Mouse (Mus musculus) right cerebral cortex, postnatal 36 days (tissue): ENCODE measurements around the gene Wwox.
A peak's percentile ranks its signal among the peaks of the same experiment; 100 is the strongest.

Experiments used
- DNase-seq, 2 experiments: peaks; one replicate each; pipeline ENCODE4 v3.0.0; 2022; ENCODE audit warnings: low spot score in 2 of 2, mixed read lengths in 1 of 2

The Wwox gene

DNA sequence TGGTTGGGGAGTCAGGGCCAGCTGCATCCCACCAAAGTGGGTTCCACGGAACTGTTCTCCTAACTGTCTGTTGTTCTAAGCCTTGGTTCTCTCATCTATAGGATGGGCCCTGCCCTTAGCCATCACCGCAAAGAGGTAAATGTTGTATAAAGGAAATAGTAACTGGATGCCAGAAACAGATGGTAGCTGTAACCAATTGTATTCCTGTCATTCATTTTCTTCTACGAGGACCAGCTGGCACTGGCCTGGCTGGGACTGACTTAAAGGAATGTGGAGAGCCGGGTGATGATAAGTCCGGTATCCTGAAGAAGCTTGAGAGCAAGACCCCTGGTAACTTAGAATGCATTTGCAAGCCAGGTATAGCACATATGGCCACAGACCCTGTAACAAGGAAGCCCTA lies 451.0 kb downstream of the Wwox start:
- no peak for DNase-seq

DNA sequence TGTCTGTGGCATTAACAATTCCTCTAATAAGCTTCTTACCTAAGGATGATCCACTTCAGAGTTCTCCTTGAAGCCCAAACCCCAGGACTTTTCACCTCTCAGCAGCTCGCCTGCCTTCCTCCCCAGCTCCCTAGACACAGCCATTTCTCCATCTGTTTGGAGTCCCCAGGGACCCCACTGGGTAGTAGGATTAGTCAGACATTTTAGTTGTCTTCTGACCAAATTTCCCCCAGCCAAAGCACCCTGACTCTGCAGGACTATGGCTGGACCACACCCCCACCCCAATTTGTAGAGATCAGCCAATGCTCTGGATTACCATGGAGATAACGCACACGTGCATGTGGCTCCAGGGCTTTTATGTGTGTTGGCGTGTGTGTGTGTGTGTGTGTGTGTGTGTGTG lies 451.8 kb downstream of the Wwox start:
- no peak for DNase-seq

DNA sequence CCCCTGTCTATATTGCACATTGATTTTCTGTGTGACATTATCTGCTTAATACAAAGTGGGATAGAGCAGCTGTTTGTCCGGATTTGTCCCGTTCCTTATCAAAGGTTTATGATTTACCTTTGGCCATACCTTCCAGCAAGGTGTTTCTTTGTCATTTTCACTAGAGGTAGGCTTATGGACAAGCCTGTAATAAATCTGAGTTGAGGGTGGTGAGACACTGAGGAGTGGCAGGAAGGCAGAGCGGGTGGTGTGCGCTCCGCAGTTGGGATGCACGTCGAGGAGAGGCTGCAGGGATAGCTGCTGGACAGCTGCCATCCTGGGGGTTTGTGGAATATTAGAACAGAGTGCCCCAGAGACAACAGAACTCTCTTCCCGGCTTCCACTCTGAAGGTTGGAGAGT lies 458.0 kb downstream of the Wwox start:
- DNase-seq = no peak

DNA sequence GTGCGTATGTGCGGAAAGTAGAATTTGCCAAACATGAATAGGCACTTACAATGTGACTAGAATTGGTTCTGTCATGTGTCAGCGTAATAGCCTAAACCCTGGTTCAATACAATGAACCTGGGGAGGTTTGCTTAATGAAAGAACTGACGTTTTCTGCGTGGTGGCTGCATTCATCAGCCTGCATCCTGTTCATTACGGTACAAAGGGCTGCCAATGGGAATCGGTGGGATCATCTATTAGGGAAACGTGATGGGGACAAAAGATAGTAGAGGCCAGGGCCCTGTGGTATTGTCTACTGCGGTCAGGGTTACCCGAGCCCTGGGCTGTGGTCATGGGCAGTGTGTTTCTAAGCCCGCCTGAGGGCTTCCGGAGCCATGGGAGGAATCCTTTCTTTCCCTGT lies 459.7 kb downstream of the Wwox start:
- no peak for DNase-seq

DNA sequence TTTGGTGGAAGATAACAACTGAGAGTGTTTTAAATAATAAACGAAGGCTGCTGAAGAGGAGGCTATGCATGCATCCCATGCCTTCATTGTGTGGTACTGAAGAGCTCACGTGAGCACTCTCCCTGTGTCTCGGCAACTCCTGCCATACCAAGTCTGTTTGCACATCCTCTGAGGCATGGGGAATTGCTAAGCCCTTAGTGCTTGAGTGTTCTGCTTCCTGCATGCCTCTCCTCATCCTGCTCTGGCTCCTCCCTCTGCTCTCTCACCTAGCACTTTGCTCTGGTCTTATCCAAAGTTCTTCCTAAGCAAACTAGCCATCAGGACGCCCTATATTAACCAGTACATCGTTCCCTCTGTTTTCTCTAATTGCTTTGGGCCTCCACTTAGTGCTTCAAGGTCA lies 463.1 kb downstream of the Wwox start:
- DNase-seq = no peak

DNA sequence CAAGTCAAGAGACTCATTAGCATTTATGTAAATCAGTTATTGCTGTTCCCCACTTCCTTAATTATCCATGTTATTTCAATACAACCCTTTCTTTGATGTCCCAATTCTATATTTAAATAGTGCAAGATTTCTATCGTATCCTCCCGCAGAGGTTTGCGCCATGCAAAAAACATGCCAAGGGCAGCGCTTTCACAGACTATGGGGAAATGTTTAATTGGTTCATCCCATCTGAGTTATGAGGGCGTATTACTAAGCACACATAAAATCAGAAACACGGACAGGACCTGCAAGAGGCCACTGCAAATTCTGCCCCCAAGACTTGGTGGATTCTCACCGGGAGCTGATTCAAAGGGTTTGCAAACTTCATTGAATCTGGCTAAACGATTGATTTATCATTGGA lies 468.6 kb downstream of the Wwox start:
- no peak for DNase-seq

DNA sequence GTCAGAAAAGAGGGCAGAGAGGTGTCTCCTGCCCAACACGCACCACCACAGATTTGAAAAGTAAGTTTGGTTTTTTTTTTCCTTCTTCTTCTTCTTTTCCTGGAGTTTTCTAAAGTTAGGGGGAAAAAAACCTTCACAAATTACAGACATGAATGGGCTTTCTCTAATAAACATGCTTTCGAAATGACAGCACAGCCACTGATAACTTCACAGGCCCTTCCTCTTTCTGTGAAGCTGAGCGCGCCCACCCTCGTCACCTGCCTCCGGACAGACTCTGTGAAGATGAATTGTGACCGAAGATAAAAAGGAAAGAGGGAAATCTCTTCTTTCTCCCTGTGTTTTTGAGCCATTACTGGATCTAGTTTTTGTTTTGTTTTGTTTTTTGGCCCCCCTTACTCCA lies 469.1 kb downstream of the Wwox start:
- no peak for DNase-seq

DNA sequence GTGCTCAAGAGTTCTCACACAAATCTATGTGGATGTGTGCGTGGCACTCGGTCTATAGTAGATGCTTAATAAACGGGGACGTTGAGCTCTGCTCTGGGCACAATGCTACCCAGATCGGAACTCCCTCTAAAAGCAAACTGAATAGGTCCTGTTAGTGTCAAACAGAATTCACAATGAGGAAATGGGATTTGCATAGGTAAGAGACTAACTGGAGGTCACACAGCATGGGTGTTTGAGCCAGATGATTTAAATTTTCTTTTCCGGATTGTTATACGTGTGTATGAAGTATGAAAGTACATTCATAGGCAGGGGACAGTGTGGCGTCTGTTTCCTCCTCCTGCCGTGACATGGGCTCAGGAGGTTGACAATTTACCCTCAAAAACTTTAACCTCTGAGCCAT lies 469.7 kb downstream of the Wwox start:
- no peak for DNase-seq

DNA sequence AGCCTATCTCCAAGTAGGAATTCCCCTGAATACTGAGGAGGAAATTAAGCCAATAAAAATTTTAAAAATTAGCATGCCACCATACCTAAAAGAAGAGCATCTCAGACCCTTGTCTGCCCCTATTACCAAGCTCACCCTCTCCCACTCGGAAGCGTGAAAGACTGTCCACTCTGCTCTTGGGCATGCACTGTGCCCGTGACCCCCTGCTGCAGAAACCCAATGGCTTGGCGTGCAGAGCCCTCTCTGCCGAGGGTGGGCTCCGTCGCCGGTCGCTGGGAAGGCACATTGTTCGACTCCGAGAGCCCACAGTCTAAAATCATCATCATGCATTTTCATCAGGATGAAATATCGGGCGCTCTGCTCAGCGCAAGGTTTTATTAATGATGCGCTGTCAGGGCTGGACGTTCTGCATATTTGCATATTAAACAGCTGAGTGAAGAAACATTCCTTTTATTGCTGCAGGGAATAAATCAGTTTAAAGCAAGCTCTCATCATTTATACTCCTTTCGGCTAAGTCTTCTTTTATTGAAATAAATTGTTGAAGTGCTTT lies 471.7 kb downstream of the Wwox start:
- no peak for DNase-seq

DNA sequence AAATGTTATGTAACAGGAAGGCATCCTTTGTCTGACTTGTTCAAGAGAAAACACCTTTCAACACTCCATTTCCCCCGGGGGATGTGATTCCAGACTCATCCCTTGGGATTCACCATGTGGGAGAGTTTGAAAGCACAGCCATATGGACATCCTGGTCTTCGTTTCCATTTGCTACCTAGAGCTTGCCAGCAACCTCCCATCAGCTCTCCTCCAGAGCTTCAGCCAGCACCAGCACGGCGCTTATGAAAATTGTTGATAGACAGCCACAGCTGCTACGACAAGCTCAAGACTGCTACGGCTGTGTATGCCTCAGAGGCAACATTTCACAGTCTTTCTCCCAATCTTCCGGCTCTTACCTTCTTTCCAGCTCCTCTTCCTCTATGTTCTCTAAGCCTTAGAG lies 484.2 kb downstream of the Wwox start:
- DNase-seq = peak in 1 of 2 experiments; percentile 24

DNA sequence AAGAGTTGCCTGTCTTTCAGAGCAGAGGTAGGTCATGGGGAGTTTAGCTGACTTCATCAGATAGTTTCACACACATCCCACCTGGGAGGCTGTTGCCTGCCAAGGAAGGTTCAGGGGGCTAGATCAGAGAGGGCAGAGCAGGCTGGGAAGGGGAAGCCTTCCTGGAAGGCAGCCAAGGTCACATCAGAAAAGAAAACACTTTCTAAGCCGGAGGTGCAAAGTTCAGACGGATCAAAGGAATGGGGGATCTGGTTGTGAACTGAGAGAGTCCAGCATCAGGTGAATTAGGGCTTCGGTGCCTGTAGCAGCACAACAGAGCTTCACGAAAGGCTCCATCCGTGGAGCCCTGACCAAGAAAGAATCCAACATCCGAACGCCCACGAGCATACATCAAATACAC lies 488.0 kb downstream of the Wwox start:
- no peak for DNase-seq

DNA sequence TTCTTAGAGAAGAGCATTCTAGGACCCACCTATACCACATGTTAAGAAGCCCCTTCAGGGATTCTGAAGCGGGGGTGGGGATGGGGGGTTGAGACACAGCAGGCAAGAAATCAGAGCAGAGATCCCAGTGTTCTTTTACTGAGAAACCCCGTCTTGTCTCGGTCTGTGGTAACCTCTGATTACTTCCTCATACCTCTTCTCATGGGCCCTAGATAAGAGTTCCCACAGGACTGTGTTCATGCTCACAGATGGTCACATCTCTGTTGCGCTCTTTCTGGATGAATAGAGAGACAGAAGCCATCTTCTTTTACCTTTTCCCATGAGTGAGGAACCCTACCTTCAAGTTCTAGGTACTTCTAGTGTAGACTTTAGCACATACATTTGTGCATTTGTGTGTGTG lies 488.5 kb downstream of the Wwox start:
- no peak for DNase-seq

DNA sequence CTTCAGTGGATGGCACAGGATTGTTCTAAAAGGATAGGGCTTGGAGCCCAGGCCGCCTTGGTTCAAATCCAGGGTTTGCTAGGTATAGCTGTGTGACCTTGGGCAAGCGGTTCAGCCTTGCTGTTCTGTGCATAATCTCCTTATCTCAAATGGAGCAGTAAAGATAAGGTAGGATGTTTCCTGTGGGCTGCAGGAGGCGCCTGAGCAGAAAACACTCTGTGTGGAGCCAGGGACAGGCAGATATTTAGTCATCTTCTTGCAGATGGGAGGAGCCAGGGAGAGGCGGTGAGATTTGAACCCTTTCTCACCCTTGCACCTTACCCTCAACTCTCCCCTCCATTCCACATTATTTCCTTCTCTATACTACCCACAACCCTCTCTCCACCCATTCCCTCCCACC lies 490.1 kb downstream of the Wwox start:
- DNase-seq = no peak

DNA sequence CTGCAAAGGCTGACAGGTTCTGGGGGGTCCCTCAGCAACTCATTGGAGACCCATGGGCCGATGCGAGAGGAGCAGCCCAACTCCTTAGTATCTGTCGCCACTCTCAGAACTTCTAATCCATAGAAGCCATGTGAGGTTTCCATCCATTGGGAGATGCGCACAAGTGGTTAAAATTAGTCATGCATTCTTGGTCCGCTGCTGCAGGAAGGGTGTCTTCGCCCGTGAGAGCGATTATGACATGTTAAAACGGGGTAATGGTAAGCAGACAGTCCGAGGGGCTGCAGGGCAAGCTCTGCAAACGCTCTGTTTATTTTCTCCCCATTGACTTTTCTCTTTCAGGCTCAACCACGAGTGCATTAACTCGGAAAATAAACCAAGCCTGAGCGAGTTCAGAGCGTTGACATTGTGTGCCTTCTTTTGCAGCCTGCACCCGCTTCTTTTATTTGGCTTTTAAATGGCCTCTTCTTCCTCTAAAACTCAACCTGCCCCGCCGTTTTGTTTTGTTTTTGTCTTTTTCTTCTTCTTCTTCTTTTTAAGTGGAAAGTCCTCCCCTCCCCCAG lies 492.7 kb downstream of the Wwox start:
- DNase-seq = no peak

DNA sequence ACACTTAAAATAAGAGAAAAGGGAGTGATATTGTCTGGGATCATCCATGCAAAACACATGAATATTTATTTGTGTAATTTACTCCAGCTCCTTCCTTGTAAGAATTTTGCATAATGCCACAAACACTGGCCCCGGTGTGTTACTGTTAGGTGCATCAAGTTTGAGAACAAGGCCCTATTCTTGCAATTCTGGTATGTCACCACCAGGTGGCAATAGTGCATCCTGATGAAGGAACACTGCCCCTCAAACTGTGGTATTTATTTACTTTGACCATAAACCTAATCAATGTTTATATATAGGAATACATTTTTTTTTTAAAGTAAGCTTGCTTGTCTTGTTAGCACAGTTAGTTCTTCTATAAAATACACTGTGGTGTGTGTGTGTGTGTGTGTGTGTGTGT lies 493.8 kb downstream of the Wwox start:
- DNase-seq = no peak

DNA sequence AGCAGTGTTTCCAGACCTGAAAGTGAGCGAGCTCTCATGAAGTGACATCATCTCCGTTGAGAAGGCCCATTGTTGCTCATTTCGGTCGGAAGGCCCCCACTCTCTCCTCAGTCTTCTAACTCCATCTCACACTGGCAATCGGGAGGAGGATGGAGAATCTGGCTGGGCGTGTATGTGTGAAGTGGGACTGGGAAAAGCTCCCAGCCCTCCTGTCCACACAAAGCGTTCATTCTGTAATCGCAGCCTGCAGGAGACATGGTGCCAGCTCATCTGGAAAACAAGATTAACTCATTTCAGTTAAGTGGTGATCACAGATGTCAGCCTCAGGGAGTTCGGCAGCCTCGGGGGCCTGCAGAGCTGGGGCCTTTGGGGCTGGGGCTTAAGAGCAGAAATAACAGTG lies 497.4 kb downstream of the Wwox start:
- peak; percentile 5 to 7 for DNase-seq

DNA sequence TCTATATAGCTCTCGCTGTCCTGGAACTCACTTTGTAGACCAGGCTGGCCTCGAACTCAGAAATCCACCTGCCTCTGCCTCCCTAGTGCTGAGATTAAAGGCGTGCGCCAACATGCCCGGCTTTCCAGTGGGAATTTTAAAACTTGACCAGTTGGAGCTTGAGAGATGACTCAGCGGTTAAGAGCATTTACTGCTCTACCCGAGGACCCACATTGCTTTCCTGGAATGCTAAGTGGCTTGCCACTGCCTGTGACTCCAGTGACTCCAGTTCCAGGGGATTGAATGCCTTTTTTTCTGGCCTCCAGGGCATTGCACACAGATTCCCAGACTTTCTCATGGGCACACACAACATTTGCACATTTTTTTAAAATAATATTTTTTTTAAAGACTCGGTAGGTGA lies 499.9 kb downstream of the Wwox start:
- no peak for DNase-seq

DNA sequence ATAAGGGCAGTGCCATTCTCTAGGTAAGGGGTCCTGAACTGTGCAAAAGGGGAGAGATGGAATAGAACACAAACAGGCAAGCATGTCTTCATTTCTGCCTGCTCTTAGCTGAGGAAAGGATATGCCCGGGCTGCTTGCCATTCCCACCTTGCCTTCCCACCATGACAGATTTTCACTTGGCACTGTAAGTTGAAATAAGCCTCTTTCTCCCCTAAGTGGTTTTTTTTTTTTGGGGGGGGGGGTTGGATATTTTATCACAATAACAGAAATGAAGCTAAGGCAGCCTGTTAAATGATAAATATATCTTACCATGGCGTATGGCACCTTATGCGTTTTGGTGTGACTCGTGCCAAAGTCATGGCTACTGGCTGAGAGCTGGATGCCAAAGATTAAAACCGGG lies 501.6 kb downstream of the Wwox start:
- no peak for DNase-seq

DNA sequence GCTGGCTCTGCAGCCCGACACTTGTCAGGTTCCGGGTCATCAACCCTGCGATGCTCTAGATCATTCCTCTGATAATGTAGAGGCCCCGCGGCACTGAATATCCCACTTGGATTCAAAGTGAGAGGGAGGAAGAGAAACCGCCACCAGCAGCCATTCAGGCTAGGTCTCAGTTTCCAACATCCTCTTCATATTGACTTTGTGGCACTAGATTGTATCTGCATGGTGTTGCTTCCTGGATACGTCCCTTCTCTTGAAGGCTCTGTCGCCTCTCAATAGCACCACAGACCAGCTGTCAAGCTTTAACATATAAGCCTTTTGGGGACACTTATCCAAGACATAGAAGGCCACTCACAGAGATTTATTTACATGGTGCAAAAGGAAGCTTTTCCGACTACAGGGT lies 502.2 kb downstream of the Wwox start:
- no peak for DNase-seq

DNA sequence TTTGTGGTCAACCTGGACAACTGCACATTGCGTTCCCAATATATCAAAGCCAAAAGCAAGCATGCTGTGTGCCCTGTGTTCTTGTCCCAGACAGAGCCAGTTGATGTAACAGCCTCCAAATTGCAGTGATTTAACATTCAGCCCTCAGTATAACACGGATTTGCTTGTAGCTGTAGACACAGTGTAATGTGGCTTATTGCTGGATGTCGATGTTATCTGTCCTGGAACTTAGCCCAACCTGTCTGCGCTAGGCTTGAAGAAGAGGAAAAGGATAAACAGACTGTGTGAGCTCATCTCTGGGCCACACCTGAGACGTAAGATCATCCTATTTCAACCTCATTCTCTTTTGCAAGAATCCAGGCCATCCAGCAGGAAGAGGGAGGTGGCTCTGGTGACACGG lies 508.5 kb downstream of the Wwox start:
- DNase-seq = no peak

DNA sequence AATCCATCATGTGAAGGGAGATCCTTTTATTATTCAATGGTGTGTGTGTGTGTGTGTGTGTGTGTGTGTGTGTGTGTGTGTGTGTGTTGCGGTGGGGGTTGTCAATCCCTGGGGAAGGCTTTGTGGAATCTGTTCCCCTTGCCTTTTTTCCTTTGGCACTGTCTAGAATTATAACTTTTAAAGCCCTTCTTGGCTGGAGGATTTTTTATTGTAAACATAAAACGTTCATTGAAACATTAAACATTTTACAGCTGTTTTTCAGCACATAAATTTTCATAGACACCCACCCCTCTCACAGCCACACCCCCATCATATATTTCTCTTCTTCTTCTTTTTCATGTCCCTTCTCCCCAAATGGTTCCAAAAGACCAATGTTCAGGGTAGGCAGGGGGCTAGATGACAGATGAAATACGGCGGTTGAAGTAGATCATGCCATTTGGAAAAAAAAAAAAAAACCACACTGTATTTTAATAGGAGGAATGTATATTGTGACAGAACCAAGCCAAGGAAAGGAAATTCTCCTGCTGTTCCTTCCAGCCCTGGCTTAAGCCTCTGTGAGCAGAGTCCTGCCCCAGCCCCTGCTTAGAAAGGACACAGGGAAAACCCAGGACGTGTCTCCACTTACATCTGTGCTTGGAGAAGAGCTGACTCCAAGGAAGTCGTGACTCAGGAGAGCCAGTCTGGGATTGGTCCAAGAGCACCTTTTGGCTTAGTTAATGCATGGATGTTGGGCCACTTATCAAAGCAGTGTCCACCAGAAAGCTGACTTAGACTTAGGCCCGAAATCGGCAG lies 517.1 kb downstream of the Wwox start:
- no peak for DNase-seq

DNA sequence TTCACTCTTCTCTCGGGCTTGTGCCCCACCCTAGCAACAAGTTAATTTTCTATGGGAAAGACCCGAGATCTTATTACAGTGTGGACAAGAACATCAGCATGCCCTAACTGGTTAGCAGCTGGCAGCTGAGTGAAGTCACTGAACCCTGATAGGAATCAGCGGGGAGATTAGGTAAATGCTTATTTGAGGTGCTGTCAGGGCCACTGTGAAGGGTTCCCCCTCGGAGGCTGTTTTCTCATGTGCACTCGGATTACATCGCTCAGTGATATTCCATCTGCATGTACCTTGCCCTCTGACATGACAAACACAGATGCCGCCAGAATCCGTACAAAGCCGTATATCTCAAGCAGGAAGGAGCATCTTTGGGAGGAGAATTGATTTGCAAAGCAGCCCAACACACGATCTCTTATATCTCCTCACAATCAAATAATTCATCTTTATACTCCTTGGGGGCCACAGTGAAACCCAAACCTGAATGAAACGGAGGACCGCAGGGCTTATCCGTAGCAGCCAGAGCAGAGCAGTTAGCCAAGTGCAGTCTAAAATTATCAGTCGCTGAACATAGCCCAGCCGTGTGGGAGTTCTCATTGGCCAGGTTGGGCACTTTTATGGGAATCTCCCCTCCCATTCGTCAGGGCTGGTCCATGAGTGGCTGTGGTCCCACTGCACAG lies 519.1 kb downstream of the Wwox start:
- DNase-seq = no peak

DNA sequence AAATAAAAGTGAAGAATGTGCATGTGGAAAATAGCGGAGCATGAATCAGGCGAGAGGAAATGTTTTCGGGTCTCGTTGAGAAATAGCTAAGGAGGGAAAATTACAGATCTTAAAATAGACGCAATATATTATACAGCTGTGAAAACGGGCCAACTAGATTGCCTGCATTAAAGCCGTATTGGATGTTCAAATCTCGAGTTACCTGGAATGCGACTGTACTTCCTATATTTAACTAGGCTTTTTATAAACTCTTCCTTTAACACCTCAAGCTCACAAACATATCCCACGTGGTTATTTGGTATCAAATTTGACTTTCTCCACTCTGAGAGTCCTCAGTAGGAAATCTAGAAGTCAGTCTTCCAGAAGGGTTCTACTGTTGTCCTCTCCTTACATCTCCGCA lies 520.0 kb downstream of the Wwox start:
- DNase-seq = no peak
